Mouse (Mus musculus): Measurements from ENCODE around the gene Usp33.

GRCm38 (mm10) chr3:152364181-152364580 lies 17.9 kb downstream of the Usp33 start:
- TF ChIP-seq CTCF (IDR thresholded peaks at IDR 0.05; ENCODE audit: insufficient read depth, low read depth, low read length) (no peak), POLR2A (IDR thresholded peaks at IDR 0.05; ENCODE audit: insufficient read depth, low read depth, low read length) (no peak)
